ENCODE assay signal across 14 mouse cellular contexts in genomic region chr4:147416365-147416764, GRCm38 (mm10). TPM values are rescaled to one million over a fixed set of nuclear protein-coding genes. Genes with fewer than 3 reads are reported as not detected.
DNase-seq lines count a peak whose midpoint lies in the region; ATAC-seq lines count a peak whose summit lies in the region.
"Not testable (repeated sequence)": the region's sequence is repeated elsewhere in the genome, so short reads cannot be mapped to it uniquely, and the experiment has no call there.
"Had no signal": no experiment of that assay in that cellular context is flagged by ENCODE, and none has a peak within 500 bp of the region (broad histone marks: within the 10 kb centered on the region; RNA-seq: fewer than 3 reads in every experiment).

No protein-coding gene starts in this region.

- H3K4me3 ChIP-seq in forebrain, embryonic 12.5 days (replicated peaks); heart, embryonic 15.5 days; hindbrain, embryonic 16.5 days (ENCODE audit: low read length); limb, embryonic 15.5 days; neural tube, embryonic 11.5 days (ENCODE audit: low read depth, low read length): not testable (repeated sequence)

- H3K27me3 ChIP-seq in forebrain, embryonic 12.5 days; heart, embryonic 15.5 days; hindbrain, embryonic 16.5 days (replicated peaks; ENCODE audit: control insufficient read depth, insufficient read depth, low read length); limb, embryonic 15.5 days; neural tube, embryonic 11.5 days (ENCODE audit: control insufficient read depth, insufficient read depth, low read length): not testable (repeated sequence)

- WGBS in forebrain, embryonic 12.5 days: 75% methylated on average over 1 of the region's 1 CpGs
- WGBS in heart, embryonic 15.5 days: 64% methylated on average over 1 of the region's 1 CpGs
- WGBS in hindbrain, embryonic 16.5 days: 61% methylated on average over 1 of the region's 1 CpGs
- 65% methylated on average over 1 of the region's 1 CpGs for WGBS in limb, embryonic 15.5 days
- 68% methylated on average over 1 of the region's 1 CpGs for WGBS in neural tube, embryonic 11.5 days

- H3K9me3 ChIP-seq in forebrain, embryonic 12.5 days: peaks cover 53% of the 10 kb centered on the region
- peaks cover 32% of the 10 kb centered on the region; the same call in 1 of the 2 replicates for H3K9me3 ChIP-seq in heart, embryonic 15.5 days (replicated peaks)
- H3K9me3 ChIP-seq in hindbrain, embryonic 16.5 days (ENCODE audit: control insufficient read depth, low read length): peaks cover 29% of the 10 kb centered on the region
- peaks cover 31% of the 10 kb centered on the region; the same call in 1 of the 2 replicates for H3K9me3 ChIP-seq in limb, embryonic 15.5 days
- peaks cover 21% of the 10 kb centered on the region for H3K9me3 ChIP-seq in neural tube, embryonic 11.5 days (ENCODE audit: control insufficient read depth, low read length)

- not testable (repeated sequence) for H3K9ac ChIP-seq in forebrain, embryonic 12.5 days; heart, embryonic 15.5 days; hindbrain, embryonic 16.5 days (ENCODE audit: low read depth, low read length); limb, embryonic 15.5 days; neural tube, embryonic 11.5 days (ENCODE audit: low read length)

- H3K27ac ChIP-seq in forebrain, embryonic 12.5 days; heart, embryonic 15.5 days; hindbrain, embryonic 16.5 days (ENCODE audit: low read depth, low read length); limb, embryonic 15.5 days; neural tube, embryonic 11.5 days (ENCODE audit: low read depth, low read length): not testable (repeated sequence)

- 0 out of 2 replicates have a peak, but pooled peaks have one; percentile 9 for ATAC-seq in forebrain, embryonic 12.5 days (ENCODE audit: low FRiP score)
- peak; percentile 40; the same call in 1 of the 2 replicates for ATAC-seq in heart, embryonic 15.5 days (replicated peaks; ENCODE audit: insufficient number of reproducible peaks, insufficient read depth, low FRiP score, low read depth)
- 0 out of 2 replicates have a peak, but pooled peaks have one; percentile 15 for ATAC-seq in hindbrain, embryonic 16.5 days
- ATAC-seq in limb, embryonic 15.5 days (ENCODE audit: insufficient number of reproducible peaks, low FRiP score, low TSS enrichment, low read depth): 0 out of 2 replicates have a peak, but pooled peaks have one; percentile 10
- 0 out of 2 replicates have a peak, but pooled peaks have one; percentile 8 for ATAC-seq in megakaryocyte-erythroid progenitor cell, adult 5-6 weeks (replicated peaks; ENCODE audit: low FRiP score, low TSS enrichment, poor library complexity, severe bottlenecking)
- not testable (repeated sequence) for ATAC-seq in neural tube, embryonic 11.5 days (ENCODE audit: insufficient read depth, low FRiP score, low TSS enrichment)

- H3K4me2 ChIP-seq in forebrain, embryonic 12.5 days; heart, embryonic 15.5 days; hindbrain, embryonic 16.5 days (ENCODE audit: low read length); limb, embryonic 15.5 days; neural tube, embryonic 11.5 days (ENCODE audit: low read depth): not testable (repeated sequence)

- not testable (repeated sequence) for H3K4me1 ChIP-seq in forebrain, embryonic 12.5 days; heart, embryonic 15.5 days (replicated peaks); hindbrain, embryonic 16.5 days (ENCODE audit: control insufficient read depth, insufficient read depth, low read depth, low read length); limb, embryonic 15.5 days; neural tube, embryonic 11.5 days (ENCODE audit: control insufficient read depth, insufficient read depth, low read length)

- DNase-seq in ZHBTc4 (ENCODE audit: low read depth, low spot score): peak; percentile 80
- peak; percentile 9 for DNase-seq in neural tube, embryonic 11.5 days (ENCODE audit: low spot score)

- not testable (repeated sequence) for H3K36me3 ChIP-seq in forebrain, embryonic 12.5 days (replicated peaks); heart, embryonic 15.5 days; hindbrain, embryonic 16.5 days (ENCODE audit: control insufficient read depth, insufficient read depth, low read length); limb, embryonic 15.5 days; neural tube, embryonic 11.5 days (ENCODE audit: control insufficient read depth, insufficient read depth, low read length)

RNA-seq across cellular contexts. Expression of gene Zfp978, which starts 55.3 kb away (rescaled TPM):
- not detected in 2 replicates for polyA plus RNA-seq in forebrain, embryonic 12.5 days (2016; fragmentation: Nextera tagmentation; extraction: Ambion mirVana)
- 0.19 TPM in 1 of 2 replicates, not detected in the other for polyA plus RNA-seq in heart, embryonic 15.5 days (2015; fragmentation: Nextera tagmentation; extraction: Ambion mirVana)
- 0.17 TPM in 1 of 2 replicates, not detected in the other for polyA plus RNA-seq in hindbrain, embryonic 16.5 days (2015; fragmentation: Nextera tagmentation; extraction: Ambion mirVana)
- polyA plus RNA-seq in limb, embryonic 15.5 days (2015; fragmentation: Nextera tagmentation; extraction: Ambion mirVana): 0.14 TPM in 1 of 2 replicates, not detected in the other
- total RNA-seq in megakaryocyte-erythroid progenitor cell, adult 5-6 weeks (2014; fragmentation: Nextera tagmentation): not detected in 2 replicates
- total RNA-seq in megakaryocyte-erythroid progenitor cell, adult 5-6 weeks (2017): not detected in 2 replicates
- polyA plus RNA-seq in neural tube, embryonic 11.5 days (2014; fragmentation: Nextera tagmentation; extraction: Ambion mirVana): 0.28 TPM in 1 of 2 replicates, not detected in the other
- total RNA-seq: gastrocnemius, postnatal 36 days; left cerebral cortex, adult 2 months; left cerebral cortex, postnatal 4 days had no signal
- polyA plus RNA-seq: forebrain, embryonic 16.5 days; heart, embryonic 11.5 days; inflammation-experienced regulatory T-cells, adult 6 months; neural tube, embryonic 14.5 days had no signal
